Mouse (Mus musculus) kidney, postnatal 0 days (tissue): ENCODE results near the gene Trim46. TPM values are rescaled to one million over a fixed set of nuclear protein-coding genes. Genes with fewer than 3 reads are reported as not detected.

Experiments
- ATAC-seq: fragments of 200-750 bp; cut with Nextera tagmentation; replicated peaks from 2 replicates; pipeline ENCODE4 v1.8.0; 2017; ENCODE audit warnings: low read depth, moderate number of reproducible peaks, moderate TSS enrichment, moderate library complexity; ENCODE audit not compliant: low FRiP score
- DNase-seq: peaks from one replicate; pipeline ENCODE4 v3.0.0-alpha.2; 2016; ENCODE audit warnings: low spot score
- H3K27ac ChIP-seq: fragments of 300-500 bp; sonication (generic); 2 replicates; pipeline ENCODE4 v1.5.1; 2014; ENCODE audit warnings: mild to moderate bottlenecking
- H3K27me3 ChIP-seq: fragments of 300-500 bp; sonication (generic); 2 replicates; pipeline ENCODE4 v1.6.1; 2014; ENCODE audit warnings: low read length, mixed read lengths; ENCODE audit not compliant: insufficient read depth
- H3K36me3 ChIP-seq: fragments of 300-500 bp; sonication (generic); 2 replicates; pipeline ENCODE4 v1.6.1; 2014; ENCODE audit warnings: low read length, mixed read lengths; ENCODE audit not compliant: insufficient read depth
- H3K4me1 ChIP-seq: fragments of 300-500 bp; sonication (generic); replicated peaks from 2 replicates; pipeline ENCODE4 v1.6.1; 2014; ENCODE audit warnings: antibody characterized with exemption, low read length, mixed read lengths; ENCODE audit not compliant: insufficient read depth
- H3K4me2 ChIP-seq: fragments of 300-500 bp; sonication (generic); 2 replicates; pipeline ENCODE4 v1.6.1; 2014; ENCODE audit warnings: mild to moderate bottlenecking, low read length, moderate library complexity, mixed read lengths
- H3K4me3 ChIP-seq: fragments of 300-500 bp; sonication (generic); replicated peaks from 2 replicates; pipeline ENCODE4 v1.5.1; 2014; ENCODE audit warnings: low read depth, low read length
- H3K9ac ChIP-seq: fragments of 300-500 bp; sonication (generic); 2 replicates; pipeline ENCODE4 v1.6.1; 2014; ENCODE audit warnings: low read depth, low read length
- H3K9me3 ChIP-seq: fragments of 300-500 bp; sonication (generic); replicated peaks from 2 replicates; pipeline ENCODE4 v1.6.1; 2016; ENCODE audit warnings: low read length, inconsistent platforms, mixed read lengths
- CTCF ChIP-seq: IDR thresholded peaks from 2 replicates; pipeline ENCODE4 v1.5.1; 2016; ENCODE audit warnings: antibody characterized with exemption, low read depth, mild to moderate bottlenecking, moderate library complexity
- WGBS: fragments of 180-500 bp; shearing (Covaris S2); extraction: QIAGEN DNeasy Blood & Tissue Kit; methylation state at CpG from one replicate; pipeline ENCODE4 v1.1.7; 2014; 5-methylcytosine and 5-hydroxymethylcytosine counted together
- polyA plus RNA-seq: library from polyadenylated mRNA; unstranded; fragments of >200 nt; fragmentation: Nextera tagmentation; extraction: Ambion mirVana; gene quantifications from 2 replicates; pipeline ENCODE4 v1.2.1, GENCODE M21; 2015

The Trim46 gene
- polyA plus RNA-seq: 2.7 and 3.7 TPM in 2 replicates

DNA sequence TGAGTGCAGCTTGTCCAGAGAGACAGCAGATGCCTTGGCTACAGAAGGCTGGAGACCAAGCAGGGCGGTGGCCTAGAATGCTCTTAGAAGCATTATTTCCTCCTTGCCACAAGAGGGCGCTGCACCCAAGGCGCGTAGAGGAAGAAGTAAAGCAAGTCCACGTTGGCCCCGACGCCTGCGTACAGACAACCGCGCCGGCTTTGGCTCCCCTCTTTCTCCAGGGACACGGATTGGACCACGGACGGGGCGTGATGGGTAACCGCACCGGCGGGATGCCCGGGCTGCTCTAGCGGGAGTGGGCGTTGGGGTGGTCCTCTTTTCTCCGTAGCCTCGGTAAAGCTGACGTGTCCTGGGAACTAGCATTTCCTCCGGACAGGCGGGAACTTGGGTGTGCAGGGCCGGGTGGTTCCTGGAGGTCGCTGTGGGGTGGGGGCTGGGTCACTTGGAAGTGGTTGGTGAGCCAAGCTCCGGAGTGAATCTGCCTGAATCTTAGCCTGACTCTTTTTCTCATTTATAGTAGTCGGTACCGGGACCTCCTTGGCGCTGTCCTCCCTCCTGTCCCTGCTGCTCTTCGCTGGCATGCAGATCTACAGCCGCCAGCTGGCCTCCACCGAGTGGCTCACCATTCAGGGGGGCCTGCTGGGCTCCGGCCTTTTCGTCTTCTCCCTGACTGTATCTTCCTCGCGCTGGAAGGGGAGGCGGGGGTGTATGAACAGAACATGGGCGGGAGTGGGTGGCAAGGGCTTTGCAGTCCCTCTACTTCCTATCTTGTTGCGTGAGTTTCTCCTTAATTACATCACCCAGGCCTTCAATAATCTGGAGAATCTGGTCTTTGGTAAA, at the start of gene Trim46:
Gene Trim46, minus strand, starts transcription at position 49 of the 840 bp plus-strand sequence.
- peak; percentile 99 for TF ChIP-seq CTCF
- Histone ChIP-seq H3K4me3 (peak within 1 kb of the TSS; percentile 76), H3K36me3 (no peaks in the 10 kb centered on the region), H3K4me1 (peaks cover 25% of the 10 kb centered on the region), H3K4me2 (peak within 1 kb of the TSS; percentile 80), H3K9me3 (no peaks in the 10 kb centered on the region), H3K27me3 (no peaks in the 10 kb centered on the region), H3K9ac (peak within 1 kb of the TSS; percentile 72), H3K27ac (peak within 1 kb of the TSS; percentile 62)
- ATAC-seq (peak; percentile 30), DNase-seq (peak; percentile 97)
- under 1% methylated on average over 42 of the region's 42 CpGs for WGBS

DNA sequence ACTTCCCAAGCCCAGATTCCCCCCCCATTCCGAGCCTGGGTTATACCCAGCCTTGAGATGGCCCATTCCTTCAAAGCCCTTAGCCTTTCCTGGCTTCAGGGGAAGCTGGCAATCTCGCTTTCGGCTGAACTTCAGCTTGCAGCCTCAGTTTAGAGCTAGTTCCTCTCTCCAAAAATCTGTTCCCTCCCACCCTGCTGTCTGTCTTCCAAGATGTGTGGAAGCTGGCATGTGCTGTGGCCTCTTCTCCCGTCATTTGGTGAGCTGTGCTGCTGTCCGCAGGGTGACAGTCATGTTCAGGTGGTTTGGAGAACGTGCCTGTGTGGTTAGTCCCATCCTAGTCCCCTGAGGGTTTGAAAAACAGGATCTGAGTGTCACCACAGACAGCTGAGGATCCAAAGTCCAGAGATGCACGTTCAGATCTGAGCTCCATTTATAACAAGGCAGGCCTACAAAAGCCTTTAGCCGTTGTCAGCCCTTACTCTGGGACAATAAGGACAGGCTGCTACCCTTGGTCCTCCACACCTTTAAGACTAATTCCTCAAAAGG, 49.6 kb upstream of the Trim46 start:
- Histone ChIP-seq H3K4me3 (no peak overlapping the region), H3K4me2 (no peak overlapping the region), H3K9me3 (no peaks in the 10 kb centered on the region), H3K36me3 (no peaks in the 10 kb centered on the region), H3K27ac (no peak overlapping the region), H3K9ac (no peak overlapping the region), H3K27me3 (no peaks in the 10 kb centered on the region), H3K4me1 (no peaks in the 10 kb centered on the region)
- TF ChIP-seq CTCF: no peak
- WGBS: 76% methylated on average over 8 of the region's 8 CpGs
- ATAC-seq (no peak), DNase-seq (no peak)

GRCm38 (mm10) chr3:89294195-89294594, 48.1 kb upstream of the Trim46 start:
- H3K4me2 ChIP-seq: no peak overlapping the region
- no peak overlapping the region for H3K27ac ChIP-seq
- WGBS: 75% methylated on average over 5 of the region's 5 CpGs
- H3K36me3 ChIP-seq: no peaks in the 10 kb centered on the region
- no peak for TF ChIP-seq CTCF
- H3K4me3 ChIP-seq: no peak overlapping the region
- H3K9me3 ChIP-seq: no peaks in the 10 kb centered on the region
- H3K27me3 ChIP-seq: no peaks in the 10 kb centered on the region
- no peaks in the 10 kb centered on the region for H3K4me1 ChIP-seq
- H3K9ac ChIP-seq: no peak overlapping the region
- ATAC-seq (peak; percentile 30), DNase-seq (no peak)

- 87% methylated on average over 11 of the region's 11 CpGs for WGBS
- Histone ChIP-seq H3K4me3 (no peak overlapping the region), H3K27me3 (no peaks in the 10 kb centered on the region), H3K9me3 (no peaks in the 10 kb centered on the region), H3K36me3 (no peaks in the 10 kb centered on the region), H3K4me1 (peaks cover 4% of the 10 kb centered on the region; the same call in 1 of the 2 replicates), H3K4me2 (no peak overlapping the region), H3K27ac (no peak overlapping the region), H3K9ac (no peak overlapping the region)
- no peak for DNase-seq
- no peak for TF ChIP-seq CTCF
- peak; percentile 52; the same call in 1 of the 2 replicates for ATAC-seq
These were observed 47.3 kb upstream of the Trim46 start for GRCm38 (mm10) chr3:89293247-89293918.

GRCm38 (mm10) chr3:89292303-89292702, 46.2 kb upstream of the Trim46 start:
- Histone ChIP-seq H3K4me3 (no peak overlapping the region), H3K9ac (no peak overlapping the region), H3K27ac (no peak overlapping the region), H3K4me1 (peaks cover 8% of the 10 kb centered on the region; the same call in 1 of the 2 replicates), H3K27me3 (no peaks in the 10 kb centered on the region), H3K9me3 (no peaks in the 10 kb centered on the region), H3K4me2 (no peak overlapping the region), H3K36me3 (no peaks in the 10 kb centered on the region)
- no peak for TF ChIP-seq CTCF
- WGBS: 73% methylated on average over 5 of the region's 5 CpGs
- ATAC-seq (no peak), DNase-seq (no peak)

GRCm38 (mm10) chr3:89291874-89292273, 45.8 kb upstream of the Trim46 start:
- ATAC-seq (no peak), DNase-seq (no peak)
- Histone ChIP-seq H3K4me1 (peaks cover 8% of the 10 kb centered on the region; the same call in 1 of the 2 replicates), H3K4me2 (no peak overlapping the region), H3K4me3 (no peak overlapping the region), H3K36me3 (no peaks in the 10 kb centered on the region), H3K9me3 (no peaks in the 10 kb centered on the region), H3K27ac (no peak overlapping the region), H3K9ac (no peak overlapping the region), H3K27me3 (no peaks in the 10 kb centered on the region)
- TF ChIP-seq CTCF: no peak
- WGBS: 45% methylated on average over 10 of the region's 10 CpGs
